Mouse (Mus musculus): ENCODE measurements around the gene Wdr70. TPM values are rescaled to one million over a fixed set of nuclear protein-coding genes. Genes with fewer than 3 reads are reported as not detected.
A peak's percentile ranks its signal among the peaks of the same experiment; 100 is the strongest.

The Wdr70 gene
- polyA plus RNA-seq, 1 experiment: 13.5 TPM

- no peaks in the 10 kb centered on the region for H3K36me3 ChIP-seq (ENCODE audit: control insufficient read depth, insufficient read depth, low read length)
- no peak for TF ChIP-seq CTCF (conservative IDR thresholded peaks at IDR 0.05; ENCODE audit: insufficient read depth, insufficient read length, low read depth, low read length)
- TF ChIP-seq POLR2A (IDR thresholded peaks at IDR 0.05; ENCODE audit: low read depth, low read length): no peak
- no peaks in the 10 kb centered on the region for H3K27me3 ChIP-seq (replicated peaks; ENCODE audit: control insufficient read depth, insufficient read depth, low read length)
- no peak overlapping the region for H3K4me3 ChIP-seq (ENCODE audit: insufficient read depth, low read depth, low read length)
- H3K4me1 ChIP-seq (ENCODE audit: control insufficient read depth, insufficient read depth, low read length): no peaks in the 10 kb centered on the region; the same call in 1 of the 2 replicates
- DNase-seq: no peak
- WGBS: 90% methylated on average over 6 of the region's 6 CpGs
- no peak overlapping the region for H3K27ac ChIP-seq (ENCODE audit: insufficient read depth, low read depth, low read length)
Measured at GRCm38 (mm10) chr15:7921124-7921523, 177.9 kb downstream of the Wdr70 start.

- Histone ChIP-seq H3K4me3 (ENCODE audit: insufficient read depth, low read depth, low read length) (no peak overlapping the region), H3K27ac (ENCODE audit: insufficient read depth, low read depth, low read length) (no peak overlapping the region), H3K36me3 (ENCODE audit: control insufficient read depth, insufficient read depth, low read length) (no peaks in the 10 kb centered on the region; the same call in 1 of the 2 replicates), H3K4me1 (ENCODE audit: control insufficient read depth, insufficient read depth, low read length) (no peaks in the 10 kb centered on the region), H3K27me3 (replicated peaks; ENCODE audit: control insufficient read depth, insufficient read depth, low read length) (no peaks in the 10 kb centered on the region)
- 80% methylated on average over 5 of the region's 5 CpGs for WGBS
- no peak for DNase-seq
- TF ChIP-seq CTCF (conservative IDR thresholded peaks at IDR 0.05; ENCODE audit: insufficient read depth, insufficient read length, low read depth, low read length): no peak
Measured at GRCm38 (mm10) chr15:7906491-7907035, 192.4 kb downstream of the Wdr70 start.

- Histone ChIP-seq H3K36me3 (ENCODE audit: control insufficient read depth, insufficient read depth, low read length) (no peaks in the 10 kb centered on the region), H3K27ac (ENCODE audit: insufficient read depth, low read depth, low read length) (no peak overlapping the region), H3K4me1 (ENCODE audit: control insufficient read depth, insufficient read depth, low read length) (no peaks in the 10 kb centered on the region), H3K27me3 (replicated peaks; ENCODE audit: control insufficient read depth, insufficient read depth, low read length) (no peaks in the 10 kb centered on the region), H3K4me3 (ENCODE audit: insufficient read depth, low read depth, low read length) (no peak overlapping the region)
- TF ChIP-seq CTCF (conservative IDR thresholded peaks at IDR 0.05; ENCODE audit: insufficient read depth, insufficient read length, low read depth, low read length): peak; percentile 21; the same call in 1 of the 2 replicates
- TF ChIP-seq POLR2A (IDR thresholded peaks at IDR 0.05; ENCODE audit: low read depth, low read length): no peak
- no peak for DNase-seq
- 97% methylated on average over 6 of the region's 6 CpGs for WGBS
Measured at GRCm38 (mm10) chr15:7899286-7899685, 199.7 kb downstream of the Wdr70 start.

GRCm38 (mm10) chr15:7891547-7892282, 207.3 kb downstream of the Wdr70 start:
- WGBS: 48% methylated on average over 9 of the region's 9 CpGs
- Histone ChIP-seq H3K27ac (ENCODE audit: insufficient read depth, low read depth, low read length) (no peak overlapping the region), H3K4me3 (ENCODE audit: insufficient read depth, low read depth, low read length) (no peak overlapping the region), H3K36me3 (ENCODE audit: control insufficient read depth, insufficient read depth, low read length) (no peaks in the 10 kb centered on the region; the same call in 1 of the 2 replicates), H3K27me3 (replicated peaks; ENCODE audit: control insufficient read depth, insufficient read depth, low read length) (no peaks in the 10 kb centered on the region), H3K4me1 (ENCODE audit: control insufficient read depth, insufficient read depth, low read length) (no peaks in the 10 kb centered on the region)
- TF ChIP-seq POLR2A (IDR thresholded peaks at IDR 0.05; ENCODE audit: low read depth, low read length) (no peak), CTCF (conservative IDR thresholded peaks at IDR 0.05; ENCODE audit: insufficient read depth, insufficient read length, low read depth, low read length) (no peak)
- no peak for DNase-seq

- no peak for TF ChIP-seq CTCF (conservative IDR thresholded peaks at IDR 0.05; ENCODE audit: insufficient read depth, insufficient read length, low read depth, low read length)
- TF ChIP-seq POLR2A (IDR thresholded peaks at IDR 0.05; ENCODE audit: low read depth, low read length): no peak
- no peaks in the 10 kb centered on the region for H3K4me1 ChIP-seq (ENCODE audit: control insufficient read depth, insufficient read depth, low read length)
- 74% methylated on average over 5 of the region's 5 CpGs for WGBS
- no peak for DNase-seq
- H3K27me3 ChIP-seq (replicated peaks; ENCODE audit: control insufficient read depth, insufficient read depth, low read length): no peaks in the 10 kb centered on the region
- H3K27ac ChIP-seq (ENCODE audit: insufficient read depth, low read depth, low read length): no peak overlapping the region
- no peak overlapping the region for H3K4me3 ChIP-seq (ENCODE audit: insufficient read depth, low read depth, low read length)
- H3K36me3 ChIP-seq (ENCODE audit: control insufficient read depth, insufficient read depth, low read length): no peaks in the 10 kb centered on the region; the same call in 1 of the 2 replicates
Measured at GRCm38 (mm10) chr15:7890286-7890685, 208.7 kb downstream of the Wdr70 start.

- TF ChIP-seq CTCF (conservative IDR thresholded peaks at IDR 0.05; ENCODE audit: insufficient read depth, insufficient read length, low read depth, low read length) (no peak), POLR2A (IDR thresholded peaks at IDR 0.05; ENCODE audit: low read depth, low read length) (no peak)
- Histone ChIP-seq H3K36me3 (ENCODE audit: control insufficient read depth, insufficient read depth, low read length) (no peaks in the 10 kb centered on the region; the same call in 1 of the 2 replicates), H3K4me1 (ENCODE audit: control insufficient read depth, insufficient read depth, low read length) (no peaks in the 10 kb centered on the region), H3K27me3 (replicated peaks; ENCODE audit: control insufficient read depth, insufficient read depth, low read length) (no peaks in the 10 kb centered on the region), H3K27ac (ENCODE audit: insufficient read depth, low read depth, low read length) (no peak overlapping the region), H3K4me3 (ENCODE audit: insufficient read depth, low read depth, low read length) (no peak overlapping the region)
- WGBS: 59% methylated on average over 5 of the region's 5 CpGs
- DNase-seq: no peak
Measured at GRCm38 (mm10) chr15:7889362-7889674, 209.7 kb downstream of the Wdr70 start.

GRCm38 (mm10) chr15:7888617-7889361, 210.2 kb downstream of the Wdr70 start:
- Histone ChIP-seq H3K36me3 (ENCODE audit: control insufficient read depth, insufficient read depth, low read length) (no peaks in the 10 kb centered on the region; the same call in 1 of the 2 replicates), H3K27ac (ENCODE audit: insufficient read depth, low read depth, low read length) (no peak overlapping the region), H3K4me3 (ENCODE audit: insufficient read depth, low read depth, low read length) (no peak overlapping the region), H3K27me3 (replicated peaks; ENCODE audit: control insufficient read depth, insufficient read depth, low read length) (no peaks in the 10 kb centered on the region), H3K4me1 (ENCODE audit: control insufficient read depth, insufficient read depth, low read length) (no peaks in the 10 kb centered on the region)
- 91% methylated on average over 8 of the region's 8 CpGs for WGBS
- TF ChIP-seq POLR2A (IDR thresholded peaks at IDR 0.05; ENCODE audit: low read depth, low read length) (no peak), CTCF (conservative IDR thresholded peaks at IDR 0.05; ENCODE audit: insufficient read depth, insufficient read length, low read depth, low read length) (no peak)
- no peak for DNase-seq
